Mouse (Mus musculus): ENCODE results near the gene Spg11. TPM values are rescaled to one million over a fixed set of nuclear protein-coding genes. Genes with fewer than 3 reads are reported as not detected.

The Spg11 gene
- polyA plus RNA-seq, 1 experiment from 2014 or later: 5.8 TPM

DNA sequence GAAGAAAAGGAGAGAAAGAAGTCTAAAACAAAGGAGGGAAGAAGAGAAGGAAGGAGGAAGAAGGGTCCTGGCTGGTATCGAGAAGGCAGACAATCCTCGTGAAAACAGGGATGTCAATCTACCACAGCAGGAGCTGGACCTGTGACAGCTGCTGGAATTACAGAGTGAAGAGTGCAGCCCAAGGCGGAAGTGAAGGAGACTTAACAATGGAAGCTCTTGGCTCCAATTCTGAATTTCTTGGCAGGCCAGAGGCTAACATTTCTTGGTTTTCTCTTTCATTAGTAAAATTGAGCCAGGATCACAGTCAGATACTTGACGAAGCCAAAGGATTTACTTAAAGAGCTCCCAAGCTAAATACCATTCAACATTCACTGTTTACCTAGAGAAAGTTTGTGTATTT is 31.7 kb downstream of the Spg11 start:
- no peak for ATAC-seq
- H3K4me3 ChIP-seq (ENCODE audit: low read length): no peak overlapping the region
- H3K27ac ChIP-seq (ENCODE audit: low read depth, low read length): no peak overlapping the region
- H3K4me1 ChIP-seq (ENCODE audit: control insufficient read depth, insufficient read depth, low read depth, low read length): no peaks in the 10 kb centered on the region
- H3K4me2 ChIP-seq (ENCODE audit: low read length): no peak overlapping the region
- H3K9me3 ChIP-seq (ENCODE audit: control insufficient read depth, low read length): no peaks in the 10 kb centered on the region
- WGBS: 51% methylated on average over 4 of the region's 4 CpGs
- H3K27me3 ChIP-seq (replicated peaks; ENCODE audit: control insufficient read depth, insufficient read depth, low read length): no peaks in the 10 kb centered on the region
- H3K36me3 ChIP-seq (ENCODE audit: control insufficient read depth, insufficient read depth, low read length): peaks cover 18% of the 10 kb centered on the region
- no peak overlapping the region for H3K9ac ChIP-seq (ENCODE audit: low read depth, low read length)

DNA sequence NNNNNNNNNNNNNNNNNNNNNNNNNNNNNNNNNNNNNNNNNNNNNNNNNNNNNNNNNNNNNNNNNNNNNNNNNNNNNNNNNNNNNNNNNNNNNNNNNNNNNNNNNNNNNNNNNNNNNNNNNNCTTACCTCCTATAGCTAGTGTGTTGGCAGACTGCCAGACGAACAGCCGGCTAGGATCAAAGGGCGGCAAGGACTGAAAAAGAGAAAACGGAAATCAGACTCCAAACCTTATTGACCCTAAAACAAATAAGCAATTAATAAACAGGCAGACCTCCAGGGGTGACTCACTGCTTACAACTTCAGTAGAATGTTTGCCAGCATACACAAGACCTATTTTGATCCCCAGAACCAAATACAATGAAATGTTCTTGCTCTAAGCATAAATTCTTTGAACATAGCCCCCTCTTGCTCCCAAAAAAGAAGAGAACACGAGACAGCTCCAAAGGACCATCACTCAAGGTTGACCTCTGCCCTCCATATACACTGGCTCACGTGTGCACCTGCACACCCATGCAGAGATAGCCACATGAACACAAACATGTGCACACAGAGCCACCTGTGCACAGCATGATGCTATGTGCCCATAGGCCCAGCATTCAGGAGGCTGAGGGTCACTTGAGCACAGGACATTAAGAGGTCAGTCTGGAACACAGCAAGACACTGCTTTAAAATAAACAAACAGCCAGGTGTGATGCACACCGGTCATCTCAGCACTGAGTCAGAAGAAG is 36.3 kb downstream of the Spg11 start:
- Histone ChIP-seq H3K27me3 (replicated peaks; ENCODE audit: control insufficient read depth, insufficient read depth, low read length) (no peaks in the 10 kb centered on the region), H3K36me3 (ENCODE audit: control insufficient read depth, insufficient read depth, low read length) (peaks cover 25% of the 10 kb centered on the region), H3K9me3 (ENCODE audit: control insufficient read depth, low read length) (no peaks in the 10 kb centered on the region), H3K9ac (ENCODE audit: low read depth, low read length) (no peak overlapping the region), H3K4me2 (ENCODE audit: low read length) (no peak overlapping the region), H3K27ac (ENCODE audit: low read depth, low read length) (no peak overlapping the region), H3K4me3 (ENCODE audit: low read length) (no peak overlapping the region), H3K4me1 (ENCODE audit: control insufficient read depth, insufficient read depth, low read depth, low read length) (no peaks in the 10 kb centered on the region)
- WGBS: 46% methylated on average over 7 of the region's 7 CpGs
- no peak for ATAC-seq

DNA sequence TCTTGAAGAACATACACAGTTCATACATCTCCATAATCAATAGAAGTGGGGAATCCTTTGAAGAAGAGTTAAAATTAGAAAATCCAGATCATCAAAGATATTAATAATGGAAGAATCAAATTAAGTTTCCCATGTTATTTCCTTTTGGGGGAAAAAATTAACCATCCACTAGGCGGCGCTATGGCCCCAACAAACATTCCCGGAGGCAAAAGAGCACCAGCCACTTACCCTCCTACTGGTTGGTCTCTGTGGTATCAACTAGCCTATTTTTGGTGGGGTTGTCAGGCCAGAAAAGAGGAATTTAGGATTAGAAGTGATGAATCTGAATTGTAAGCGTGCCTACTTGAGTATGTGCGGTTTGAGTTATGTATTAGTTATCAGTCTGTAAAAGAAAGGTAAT is 48.3 kb downstream of the Spg11 start:
- no peak for ATAC-seq
- Histone ChIP-seq H3K9ac (ENCODE audit: low read depth, low read length) (no peak overlapping the region), H3K9me3 (ENCODE audit: control insufficient read depth, low read length) (no peaks in the 10 kb centered on the region), H3K4me1 (ENCODE audit: control insufficient read depth, insufficient read depth, low read depth, low read length) (no peaks in the 10 kb centered on the region), H3K4me2 (ENCODE audit: low read length) (no peak overlapping the region), H3K27me3 (replicated peaks; ENCODE audit: control insufficient read depth, insufficient read depth, low read length) (no peaks in the 10 kb centered on the region), H3K4me3 (ENCODE audit: low read length) (no peak overlapping the region), H3K36me3 (ENCODE audit: control insufficient read depth, insufficient read depth, low read length) (peaks cover 20% of the 10 kb centered on the region), H3K27ac (ENCODE audit: low read depth, low read length) (no peak overlapping the region)
- WGBS: 38% methylated on average over 5 of the region's 5 CpGs

DNA sequence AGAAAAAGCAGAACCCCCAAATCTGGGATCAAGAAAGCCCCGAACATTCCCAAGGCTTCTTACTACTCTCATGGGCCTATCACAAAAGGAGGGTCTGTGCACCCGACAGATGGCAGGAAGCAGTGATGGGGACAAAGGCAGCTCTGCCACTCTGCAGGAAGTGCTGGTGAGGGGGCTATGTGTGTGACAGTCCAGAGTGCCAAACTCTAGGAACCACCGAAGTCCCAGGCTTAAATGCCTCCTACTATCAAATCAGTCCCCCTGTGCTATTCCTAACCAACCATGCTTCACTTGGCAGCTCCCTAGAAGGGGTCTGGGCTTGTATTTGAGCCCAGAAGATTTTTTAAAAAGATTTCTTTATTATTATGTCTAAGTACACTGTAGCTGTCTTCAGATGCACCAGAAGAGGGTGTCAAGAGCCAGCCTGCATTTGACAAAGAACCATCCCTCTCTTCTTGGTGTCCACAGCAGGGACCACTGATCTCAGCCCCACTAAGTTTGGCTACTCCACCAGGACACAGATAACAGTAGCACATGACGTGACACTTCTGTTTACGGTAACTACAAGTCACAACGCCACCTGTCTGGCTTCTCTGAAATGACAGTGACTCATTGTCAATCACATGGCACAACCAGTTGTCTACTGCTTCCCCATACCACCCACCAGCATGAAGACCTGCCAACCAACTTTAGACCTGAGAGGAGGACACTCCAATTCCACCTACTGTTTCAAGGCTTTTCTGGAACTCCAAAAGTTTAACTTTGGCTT is 48.9 kb downstream of the Spg11 start:
- no peak for ATAC-seq
- Histone ChIP-seq H3K4me2 (ENCODE audit: low read length) (no peak overlapping the region), H3K36me3 (ENCODE audit: control insufficient read depth, insufficient read depth, low read length) (peaks cover 24% of the 10 kb centered on the region), H3K9ac (ENCODE audit: low read depth, low read length) (no peak overlapping the region), H3K27me3 (replicated peaks; ENCODE audit: control insufficient read depth, insufficient read depth, low read length) (no peaks in the 10 kb centered on the region), H3K9me3 (ENCODE audit: control insufficient read depth, low read length) (no peaks in the 10 kb centered on the region), H3K27ac (ENCODE audit: low read depth, low read length) (no peak overlapping the region), H3K4me1 (ENCODE audit: control insufficient read depth, insufficient read depth, low read depth, low read length) (no peaks in the 10 kb centered on the region), H3K4me3 (ENCODE audit: low read length) (no peak overlapping the region)
- WGBS: 92% methylated on average over 6 of the region's 6 CpGs

DNA sequence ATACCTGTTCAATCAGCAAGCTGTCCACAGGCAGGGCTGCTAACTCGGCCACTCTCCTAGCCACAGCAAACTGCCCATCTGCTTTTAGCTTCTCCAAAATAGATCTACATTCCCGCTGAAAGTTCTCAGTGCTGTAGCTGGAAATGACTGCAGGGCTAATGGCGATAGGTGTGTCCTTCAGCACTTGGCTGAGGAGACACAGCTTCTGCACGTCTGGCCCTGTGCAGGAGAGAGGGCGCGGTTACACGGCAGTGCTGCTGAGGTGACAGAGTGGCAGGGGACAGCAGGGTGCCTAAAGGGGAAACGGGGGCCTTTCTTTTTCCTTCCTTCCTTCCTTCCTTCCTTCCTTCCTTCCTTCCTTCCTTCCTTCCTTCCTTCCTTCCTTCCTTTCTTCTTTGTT is 51.9 kb downstream of the Spg11 start:
- Histone ChIP-seq H3K27ac (ENCODE audit: low read depth, low read length) (no peak overlapping the region), H3K9me3 (ENCODE audit: control insufficient read depth, low read length) (no peaks in the 10 kb centered on the region), H3K9ac (ENCODE audit: low read depth, low read length) (no peak overlapping the region), H3K4me3 (ENCODE audit: low read length) (no peak overlapping the region), H3K36me3 (ENCODE audit: control insufficient read depth, insufficient read depth, low read length) (peaks cover 21% of the 10 kb centered on the region), H3K4me1 (ENCODE audit: control insufficient read depth, insufficient read depth, low read depth, low read length) (no peaks in the 10 kb centered on the region), H3K27me3 (replicated peaks; ENCODE audit: control insufficient read depth, insufficient read depth, low read length) (no peaks in the 10 kb centered on the region), H3K4me2 (ENCODE audit: low read length) (no peak overlapping the region)
- ATAC-seq: no peak
- 85% methylated on average over 8 of the region's 8 CpGs for WGBS

DNA sequence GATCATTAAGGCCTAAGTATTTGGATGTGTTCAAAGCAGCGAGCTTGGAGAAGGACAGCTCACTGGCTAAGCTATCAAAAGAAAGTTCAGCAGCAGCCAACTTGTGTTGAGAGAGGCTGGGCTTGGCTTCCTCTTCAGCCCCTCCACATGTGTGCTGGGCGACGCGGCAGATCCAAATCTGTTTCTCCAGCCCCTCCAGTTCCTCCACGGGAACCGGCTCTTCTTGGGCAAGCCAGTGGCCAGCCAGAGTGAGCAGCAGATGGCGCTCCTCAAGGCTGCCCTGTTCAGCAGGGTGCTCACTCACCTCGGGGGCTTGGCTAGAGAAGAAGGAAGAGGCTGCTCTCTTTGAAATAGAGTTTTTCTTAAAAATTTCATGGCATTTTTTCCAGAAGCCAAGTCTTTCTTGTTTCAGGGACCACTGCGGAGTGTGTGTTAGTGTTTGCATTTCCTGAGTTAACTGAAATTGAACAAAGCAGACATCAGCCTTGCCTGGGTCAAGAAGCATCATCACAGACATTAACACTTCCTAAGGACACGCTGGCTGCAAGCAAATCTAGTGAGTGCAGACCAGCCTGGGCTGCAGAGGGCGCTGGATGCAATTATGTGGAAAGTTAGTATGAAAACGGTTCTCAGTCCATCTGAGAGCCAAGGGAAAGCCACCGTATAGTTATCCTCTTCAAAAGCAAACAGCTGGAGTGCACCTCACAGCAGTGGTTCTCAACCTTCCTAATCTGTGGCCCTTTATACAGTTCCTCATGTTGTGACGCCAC is 52.8 kb downstream of the Spg11 start:
- 53% methylated on average over 14 of the region's 14 CpGs for WGBS
- H3K4me1 ChIP-seq (ENCODE audit: control insufficient read depth, insufficient read depth, low read depth, low read length): no peaks in the 10 kb centered on the region
- no peak for ATAC-seq
- H3K36me3 ChIP-seq (ENCODE audit: control insufficient read depth, insufficient read depth, low read length): peaks cover 24% of the 10 kb centered on the region
- no peak overlapping the region for H3K9ac ChIP-seq (ENCODE audit: low read depth, low read length)
- no peak overlapping the region for H3K27ac ChIP-seq (ENCODE audit: low read depth, low read length)
- no peaks in the 10 kb centered on the region for H3K27me3 ChIP-seq (replicated peaks; ENCODE audit: control insufficient read depth, insufficient read depth, low read length)
- no peak overlapping the region for H3K4me2 ChIP-seq (ENCODE audit: low read length)
- no peak overlapping the region for H3K4me3 ChIP-seq (ENCODE audit: low read length)
- H3K9me3 ChIP-seq (ENCODE audit: control insufficient read depth, low read length): no peaks in the 10 kb centered on the region

DNA sequence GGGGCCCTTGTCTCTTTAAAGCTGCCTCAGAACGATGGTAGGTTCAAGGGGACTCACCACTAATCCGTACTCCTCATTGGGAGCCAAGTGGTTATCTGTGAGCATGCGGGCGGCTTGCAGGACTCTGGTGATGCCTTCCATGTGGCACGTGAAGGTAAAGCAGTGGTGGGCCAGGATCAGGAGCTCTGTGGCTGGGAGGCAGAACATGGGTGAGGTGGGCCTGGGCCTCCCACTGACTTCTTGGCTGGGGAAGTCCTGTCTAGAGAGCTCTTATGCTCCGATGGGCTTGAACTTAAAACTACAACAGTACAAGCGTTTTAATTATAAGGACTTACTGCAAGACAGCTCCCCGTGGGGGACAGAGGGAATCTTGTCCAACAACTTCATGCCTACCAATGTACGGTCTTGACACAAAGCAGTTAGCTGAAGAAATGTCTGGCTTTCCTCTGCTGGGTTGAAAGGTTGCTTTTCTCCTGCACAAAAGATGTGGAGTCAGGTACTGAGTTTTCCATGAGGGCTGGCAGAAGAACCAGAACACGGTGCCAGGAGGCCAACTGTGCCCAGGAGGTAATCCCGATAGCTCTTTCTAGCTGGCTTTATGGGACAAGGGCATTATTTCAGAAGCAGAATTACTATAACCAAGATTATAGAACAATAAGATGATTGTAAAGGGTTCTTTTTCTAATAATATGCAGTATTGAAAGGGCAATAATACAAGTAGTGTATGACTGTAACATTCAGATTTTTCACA is 58.6 kb downstream of the Spg11 start:
- H3K4me2 ChIP-seq (ENCODE audit: low read length): no peak overlapping the region
- H3K36me3 ChIP-seq (ENCODE audit: control insufficient read depth, insufficient read depth, low read length): peaks cover 27% of the 10 kb centered on the region
- H3K4me3 ChIP-seq (ENCODE audit: low read length): no peak overlapping the region
- no peaks in the 10 kb centered on the region for H3K9me3 ChIP-seq (ENCODE audit: control insufficient read depth, low read length)
- ATAC-seq: peak; percentile 27; the same call in 1 of the 2 replicates
- no peak overlapping the region for H3K27ac ChIP-seq (ENCODE audit: low read depth, low read length)
- H3K27me3 ChIP-seq (replicated peaks; ENCODE audit: control insufficient read depth, insufficient read depth, low read length): no peaks in the 10 kb centered on the region
- 86% methylated on average over 11 of the region's 11 CpGs for WGBS
- H3K9ac ChIP-seq (ENCODE audit: low read depth, low read length): no peak overlapping the region
- no peaks in the 10 kb centered on the region for H3K4me1 ChIP-seq (ENCODE audit: control insufficient read depth, insufficient read depth, low read depth, low read length)

DNA sequence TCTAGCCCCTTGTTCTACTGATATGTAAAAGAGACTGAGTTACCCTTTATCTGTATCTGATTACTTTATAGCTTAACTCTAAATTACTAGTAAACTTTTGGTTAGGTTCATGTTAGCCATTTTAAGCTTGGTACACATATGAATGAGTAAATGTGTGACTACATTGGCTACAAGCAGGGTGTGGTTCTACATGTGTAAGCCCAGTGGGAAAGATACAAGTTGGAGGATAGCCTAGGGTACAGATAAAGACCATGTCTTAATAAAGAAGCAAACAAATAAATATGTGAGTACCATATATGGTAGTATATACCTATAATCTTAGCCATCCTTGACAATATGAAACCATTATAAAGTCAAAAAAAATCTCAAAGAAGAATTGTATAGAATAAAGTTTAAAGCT is 74.3 kb downstream of the Spg11 start:
- no peaks in the 10 kb centered on the region for H3K27me3 ChIP-seq (replicated peaks; ENCODE audit: control insufficient read depth, insufficient read depth, low read length)
- no peaks in the 10 kb centered on the region for H3K4me1 ChIP-seq (ENCODE audit: control insufficient read depth, insufficient read depth, low read depth, low read length)
- H3K27ac ChIP-seq (ENCODE audit: low read depth, low read length): no peak overlapping the region
- H3K4me2 ChIP-seq (ENCODE audit: low read length): no peak overlapping the region
- no peaks in the 10 kb centered on the region for H3K9me3 ChIP-seq (ENCODE audit: control insufficient read depth, low read length)
- ATAC-seq: no peak
- H3K9ac ChIP-seq (ENCODE audit: low read depth, low read length): no peak overlapping the region
- no peak overlapping the region for H3K4me3 ChIP-seq (ENCODE audit: low read length)
- 0 out of 2 replicates have a peak, but pooled peaks cover 4% of the 10 kb centered on the region for H3K36me3 ChIP-seq (ENCODE audit: control insufficient read depth, insufficient read depth, low read length)
